Comparison of ENCODE assay signal across 21 mouse cellular contexts in genomic region chr9:87213204-87213603, GRCm38 (mm10). TPM values are rescaled to one million over a fixed set of nuclear protein-coding genes. Genes with fewer than 3 reads are reported as not detected.
DNase-seq lines count a peak whose midpoint lies in the region; ATAC-seq and TF ChIP-seq lines count a peak whose summit lies in the region.
"Had no signal": no experiment of that assay in that cellular context is flagged by ENCODE, and none has a peak within 500 bp of the region (broad histone marks: within the 10 kb centered on the region; RNA-seq: fewer than 3 reads in every experiment).

No protein-coding gene starts in this region.

- no peak overlapping the region for H3K4me2 ChIP-seq in stomach, postnatal 0 days (replicated peaks; ENCODE audit: low read depth)
- H3K4me2 ChIP-seq: forebrain, embryonic 13.5 days; hindbrain, embryonic 12.5 days had no signal

- in situ Hi-C loops in Patski (cut with MboI; ENCODE audit: low pct_unique_long_range_greater_than_20kb): no loop called here

- POLR2A ChIA-PET in Patski (lab: Charles Lee): no interaction called here

- CTCF ChIA-PET in Patski (lab: Charles Lee): no interaction called here

- no peaks in the 10 kb centered on the region for H3K9me3 ChIP-seq in stomach, postnatal 0 days (ENCODE audit: control insufficient read depth, low read length)
- H3K9me3 ChIP-seq: embryonic facial prominence, embryonic 10.5 days; forebrain, embryonic 13.5 days; heart, embryonic 10.5 days; hindbrain, embryonic 12.5 days had no signal

- H3K9ac ChIP-seq in stomach, postnatal 0 days (ENCODE audit: low read length): no peak overlapping the region
- H3K9ac ChIP-seq: forebrain, embryonic 13.5 days; forebrain, postnatal 0 days; hindbrain, embryonic 12.5 days had no signal

- H3K4me3 ChIP-seq in stomach, postnatal 0 days (ENCODE audit: low read depth, low read length): no peak overlapping the region
- H3K4me3 ChIP-seq: embryonic facial prominence, embryonic 10.5 days; forebrain, embryonic 13.5 days; gastrocnemius, adult 2 months; heart, embryonic 10.5 days; hindbrain, embryonic 12.5 days had no signal

- H3K4me1 ChIP-seq in stomach, postnatal 0 days (replicated peaks; ENCODE audit: control insufficient read depth, insufficient read depth): no peaks in the 10 kb centered on the region
- H3K4me1 ChIP-seq: embryonic facial prominence, embryonic 10.5 days; forebrain, embryonic 13.5 days; heart, embryonic 10.5 days; hindbrain, embryonic 12.5 days had no signal

- TF ChIP-seq EP300 in stomach, postnatal 0 days (optimal IDR thresholded peaks at IDR 0.05): no peak

- peak; percentile 61 for DNase-seq in heart, adult 11 months
- DNase-seq in heart, adult 8-10 months (ENCODE audit: low spot score): no peak
- DNase-seq in kidney, adult 9 months: peak; percentile 37
- no peak for DNase-seq in kidney, postnatal 14 days
- DNase-seq in Patski (ENCODE audit: low read depth, low spot score): peak; percentile 7
- DNase-seq in frontal cortex, postnatal 36 days (ENCODE audit: low spot score in 2 of 2): no peak
- no peak for DNase-seq in stomach, postnatal 0 days (ENCODE audit: low spot score)
- DNase-seq: adrenal gland, adult 2 months; adrenal gland, postnatal 25 days; cerebellum, adult 18-20 months; cerebellum, postnatal 10 days; forebrain, postnatal 0 days; gastrocnemius, adult 2 months; gastrocnemius, postnatal 25 days; heart, postnatal 10 days; heart, postnatal 4 days had no signal

- WGBS in stomach, postnatal 0 days: 75% methylated on average over 4 of the region's 4 CpGs

- H3K27ac ChIP-seq in stomach, postnatal 0 days (replicated peaks): no peak overlapping the region
- H3K27ac ChIP-seq: embryonic facial prominence, embryonic 10.5 days; forebrain, embryonic 13.5 days; gastrocnemius, adult 2 months; heart, embryonic 10.5 days; hindbrain, embryonic 12.5 days had no signal

- TF ChIP-seq CTCF in Patski (IDR thresholded peaks at IDR 0.05): no peak
- no peak for TF ChIP-seq CTCF in stomach, postnatal 0 days (IDR thresholded peaks at IDR 0.05; ENCODE audit: low read depth)

- peak; percentile 57 for ATAC-seq in Patski
- ATAC-seq in stomach, postnatal 0 days (ENCODE audit: low FRiP score, low TSS enrichment): no peak
- ATAC-seq: forebrain, embryonic 13.5 days; forebrain, postnatal 0 days; hindbrain, embryonic 16.5 days had no signal

- H3K27me3 ChIP-seq in Patski: no peaks in the 10 kb centered on the region
- H3K27me3 ChIP-seq in stomach, postnatal 0 days (ENCODE audit: control insufficient read depth, insufficient read depth, low read length): no peaks in the 10 kb centered on the region
- H3K27me3 ChIP-seq: forebrain, embryonic 13.5 days; hindbrain, embryonic 12.5 days had no signal

- H3K36me3 ChIP-seq in stomach, postnatal 0 days (ENCODE audit: control insufficient read depth, insufficient read depth, low read length): 0 out of 2 replicates have a peak, but pooled peaks cover 4% of the 10 kb centered on the region

RNA-seq across cellular contexts. Expression of gene Cep162, which starts 42.1 kb away (rescaled TPM):
- total RNA-seq in heart, adult 8-10 months (2022): 1 to 10 TPM; 2.4 to 3.1 (median 2.6) TPM
- 13.3 TPM for polyA plus RNA-seq in Patski (2021)
- polyA plus RNA-seq in stomach, postnatal 0 days (2015; fragmentation: Nextera tagmentation; extraction: Ambion mirVana): 1.6 and 1.8 TPM in 2 replicates

Comparison
In these comparisons a context has a peak if more than half of its experiments do, and no peak if none do; other contexts are left out.
1. DNase-seq: peak in heart, adult 11 months (single experiment), kidney, adult 9 months (single experiment) and Patski (single experiment); none in heart, adult 8-10 months (single experiment), kidney, postnatal 14 days (single experiment), frontal cortex, postnatal 36 days (0 of 2) and stomach, postnatal 0 days (single experiment).